Mouse (Mus musculus) midbrain, embryonic 14.5 days (tissue): ENCODE data around the gene Tanc2. TPM values are rescaled to one million over a fixed set of nuclear protein-coding genes. Genes with fewer than 3 reads are reported as not detected.

Experiments
- ATAC-seq: fragments of 200-750 bp; cut with Nextera tagmentation; 2 replicates; pipeline ENCODE4 v1.8.0; 2017; ENCODE audit warnings: moderate number of reproducible peaks, moderate library complexity; ENCODE audit not compliant: low FRiP score, low TSS enrichment
- DNase-seq: peaks from one replicate; pipeline ENCODE4 v3.0.0-alpha.2; 2015
- H3K27ac ChIP-seq: fragments of 300-500 bp; sonication (generic); replicated peaks from 2 replicates; pipeline ENCODE4 v1.5.1; 2014; ENCODE audit warnings: mild to moderate bottlenecking, low read depth, low read length, moderate library complexity
- H3K27me3 ChIP-seq: fragments of 300-500 bp; sonication (generic); 2 replicates; pipeline ENCODE4 v1.6.1; 2014; ENCODE audit warnings: low read length, control low read depth, mixed read lengths; ENCODE audit not compliant: control insufficient read depth, insufficient read depth
- H3K36me3 ChIP-seq: fragments of 300-500 bp; sonication (generic); 2 replicates; pipeline ENCODE4 v1.6.1; 2014; ENCODE audit warnings: low read length, control low read depth; ENCODE audit not compliant: control insufficient read depth, insufficient read depth
- H3K4me1 ChIP-seq: fragments of 300-500 bp; sonication (generic); 2 replicates; pipeline ENCODE4 v1.6.1; 2014; ENCODE audit warnings: mild to moderate bottlenecking, antibody characterized with exemption, low read length, control low read depth; ENCODE audit not compliant: control insufficient read depth, insufficient read depth
- H3K4me2 ChIP-seq: fragments of 300-500 bp; sonication (generic); 2 replicates; pipeline ENCODE4 v1.6.1; 2014; ENCODE audit warnings: mild to moderate bottlenecking, low read length, moderate library complexity
- H3K4me3 ChIP-seq: fragments of 300-500 bp; sonication (generic); replicated peaks from 2 replicates; pipeline ENCODE4 v1.5.1; 2014; ENCODE audit warnings: low read depth, low read length
- H3K9ac ChIP-seq: fragments of 300-500 bp; sonication (generic); replicated peaks from 2 replicates; pipeline ENCODE4 v1.6.1; 2014; ENCODE audit warnings: mild to moderate bottlenecking, low read length, moderate library complexity
- H3K9me3 ChIP-seq: fragments of 300-500 bp; sonication (generic); 2 replicates; pipeline ENCODE4 v1.6.1; 2016; ENCODE audit warnings: low read length, control low read depth, mixed read lengths; ENCODE audit not compliant: control insufficient read depth
- WGBS: fragments of 180-500 bp; shearing (Covaris S2); extraction: QIAGEN DNeasy Blood & Tissue Kit; methylation state at CpG from one replicate; pipeline ENCODE4 v1.1.7; 2014; 5-methylcytosine and 5-hydroxymethylcytosine counted together
- polyA plus RNA-seq: library from polyadenylated mRNA; unstranded; fragments of >200 nt; fragmentation: Nextera tagmentation; extraction: Ambion mirVana; gene quantifications from 2 replicates; pipeline ENCODE4 v1.2.1, GENCODE M21; 2014

Tanc2 gene
- polyA plus RNA-seq, 1 experiment from 2014 or later: 46.4 TPM

DNA sequence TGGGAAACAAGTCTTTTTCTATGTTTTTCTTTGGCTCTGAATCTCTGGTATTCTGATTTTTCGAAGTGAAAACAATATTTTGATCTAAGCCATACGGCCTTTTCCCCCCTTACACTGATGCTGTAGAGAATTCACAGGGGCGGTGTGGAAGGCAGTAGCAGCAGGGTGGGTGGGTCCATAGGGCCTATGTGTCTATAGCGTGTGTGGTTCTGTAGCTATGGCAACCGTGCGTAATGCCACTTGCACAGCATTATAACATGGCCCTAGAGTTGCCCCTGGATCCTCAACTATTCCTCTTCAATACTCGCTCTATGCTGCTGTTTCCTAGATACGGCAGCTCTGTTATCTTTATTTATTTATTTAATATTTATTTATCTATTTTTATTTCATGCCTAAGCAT, 32.5 kb upstream of the Tanc2 start:
- ATAC-seq: no peak
- H3K9ac ChIP-seq: no peak overlapping the region

DNA sequence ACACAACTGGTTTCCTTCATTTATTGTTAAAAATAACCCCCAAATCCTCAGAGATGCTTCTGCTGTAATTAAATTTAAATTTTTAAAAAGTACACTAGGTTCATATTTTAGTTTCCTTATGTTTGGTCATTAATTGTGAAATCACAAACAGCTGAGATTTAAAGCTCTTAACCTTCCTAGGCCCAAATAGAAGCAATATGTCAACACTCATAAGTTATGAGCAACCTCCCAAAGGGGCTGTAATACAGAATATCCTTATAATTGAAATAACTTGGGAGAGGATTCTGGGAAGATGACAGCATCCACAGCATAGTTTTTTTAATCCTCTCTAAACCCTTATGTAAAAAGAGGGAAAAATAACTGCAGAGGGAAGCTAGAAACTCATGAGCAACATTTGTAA, 31.7 kb upstream of the Tanc2 start:
- ATAC-seq (no peak), DNase-seq (no peak)
- H3K4me3 ChIP-seq: no peak overlapping the region
- no peaks in the 10 kb centered on the region for H3K9me3 ChIP-seq
- H3K36me3 ChIP-seq: no peaks in the 10 kb centered on the region
- no peak overlapping the region for H3K9ac ChIP-seq
- H3K27me3 ChIP-seq: no peaks in the 10 kb centered on the region
- H3K27ac ChIP-seq: no peak overlapping the region
- peaks cover 11% of the 10 kb centered on the region for H3K4me1 ChIP-seq
- H3K4me2 ChIP-seq: no peak overlapping the region

More for the DNA sequence above, 32.5 kb upstream of the Tanc2 start:
- H3K9me3 ChIP-seq: no peaks in the 10 kb centered on the region
- H3K27me3 ChIP-seq: no peaks in the 10 kb centered on the region
- peak; percentile 73 for DNase-seq
- 53% methylated on average over 8 of the region's 8 CpGs for WGBS
- H3K4me1 ChIP-seq: peaks cover 11% of the 10 kb centered on the region
- H3K4me2 ChIP-seq: no peak overlapping the region
- peak overlapping the region; percentile 32 for H3K27ac ChIP-seq
- H3K36me3 ChIP-seq: no peaks in the 10 kb centered on the region
- no peak overlapping the region for H3K4me3 ChIP-seq

DNA sequence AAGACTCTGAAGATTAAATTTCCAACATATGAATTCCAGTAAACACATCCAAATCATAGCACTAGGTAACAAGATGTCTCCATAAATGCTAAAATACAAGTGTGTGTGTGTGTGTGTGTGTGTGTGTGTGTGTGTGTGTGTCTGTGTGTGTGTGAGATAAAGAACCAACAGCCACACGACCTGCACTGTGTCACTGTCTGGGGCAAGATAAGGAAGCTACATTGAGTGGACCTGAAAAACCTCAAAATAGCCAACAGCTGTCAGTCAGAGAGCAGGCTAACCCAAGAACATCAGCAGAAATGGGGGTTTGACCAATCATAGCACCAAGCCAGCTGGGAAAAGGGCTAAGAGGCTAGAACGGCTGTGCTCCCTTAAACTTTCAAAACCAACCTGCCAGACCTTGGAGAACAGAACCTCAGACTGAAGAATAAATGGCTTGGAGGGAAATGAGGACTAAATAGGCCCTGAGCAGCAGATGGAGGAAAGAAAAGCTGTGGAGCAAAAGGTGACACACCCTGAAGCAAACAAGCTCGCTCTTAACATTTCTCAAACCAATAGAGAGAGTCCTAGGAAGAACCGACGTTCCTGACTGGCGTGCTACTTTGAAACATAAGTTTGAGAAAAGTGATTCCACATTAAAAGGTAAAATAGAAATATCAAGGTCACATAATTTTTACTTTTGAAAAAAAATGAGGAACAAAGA, 30.8 kb upstream of the Tanc2 start:
- H3K36me3 ChIP-seq: no peaks in the 10 kb centered on the region
- DNase-seq (no peak), ATAC-seq (no peak)
- no peak overlapping the region for H3K9ac ChIP-seq
- H3K4me3 ChIP-seq: no peak overlapping the region
- 88% methylated on average over 6 of the region's 6 CpGs for WGBS
- no peaks in the 10 kb centered on the region for H3K27me3 ChIP-seq
- no peak overlapping the region for H3K27ac ChIP-seq
- no peaks in the 10 kb centered on the region for H3K9me3 ChIP-seq
- H3K4me2 ChIP-seq: no peak overlapping the region
- H3K4me1 ChIP-seq: peaks cover 11% of the 10 kb centered on the region

DNA sequence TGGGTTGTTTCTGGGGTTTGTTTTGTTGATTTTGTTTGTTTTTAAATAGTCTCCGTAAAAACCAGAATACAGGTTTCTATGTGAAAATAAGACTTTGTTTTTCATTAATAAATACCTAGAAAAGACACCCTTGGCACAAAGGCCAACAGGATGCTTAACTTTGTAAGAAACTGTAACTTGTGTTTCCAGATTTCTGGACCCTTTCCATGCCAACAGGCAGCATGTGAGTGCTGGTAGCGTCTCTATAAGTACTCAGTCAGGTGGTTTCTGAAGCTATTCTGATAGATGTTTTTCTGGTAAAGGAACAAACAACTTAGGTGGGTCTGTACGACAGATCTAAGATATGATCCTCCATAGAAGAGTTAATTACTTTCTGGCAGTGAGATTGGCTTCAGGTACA, 26.2 kb upstream of the Tanc2 start:
- DNase-seq (no peak), ATAC-seq (no peak)
- H3K4me3 ChIP-seq: no peak overlapping the region
- no peaks in the 10 kb centered on the region for H3K9me3 ChIP-seq
- WGBS: 89% methylated on average over 3 of the region's 3 CpGs
- no peak overlapping the region for H3K9ac ChIP-seq
- H3K27ac ChIP-seq: no peak overlapping the region
- no peaks in the 10 kb centered on the region for H3K36me3 ChIP-seq
- H3K27me3 ChIP-seq: no peaks in the 10 kb centered on the region
- H3K4me2 ChIP-seq: no peak overlapping the region
- H3K4me1 ChIP-seq: no peaks in the 10 kb centered on the region

GRCm38 (mm10) chr11:105567221-105567641, 22.6 kb upstream of the Tanc2 start:
- no peak overlapping the region for H3K9ac ChIP-seq
- no peak overlapping the region for H3K27ac ChIP-seq
- DNase-seq: no peak
- H3K4me3 ChIP-seq: no peak overlapping the region
- no peak overlapping the region for H3K4me2 ChIP-seq
- no peak for ATAC-seq
- H3K27me3 ChIP-seq: no peaks in the 10 kb centered on the region
- no peaks in the 10 kb centered on the region for H3K36me3 ChIP-seq
- WGBS: 83% methylated on average over 1 of the region's 1 CpGs
- no peaks in the 10 kb centered on the region for H3K9me3 ChIP-seq
- H3K4me1 ChIP-seq: no peaks in the 10 kb centered on the region

- DNase-seq (no peak), ATAC-seq (no peak)
- Histone ChIP-seq H3K4me3 (no peak overlapping the region), H3K27me3 (no peaks in the 10 kb centered on the region), H3K9ac (no peak overlapping the region), H3K4me2 (no peak overlapping the region), H3K9me3 (no peaks in the 10 kb centered on the region), H3K27ac (no peak overlapping the region), H3K4me1 (no peaks in the 10 kb centered on the region), H3K36me3 (no peaks in the 10 kb centered on the region)
- WGBS: 64% methylated on average over 8 of the region's 8 CpGs
These were observed 17.8 kb upstream of the Tanc2 start for GRCm38 (mm10) chr11:105571996-105572395.

GRCm38 (mm10) chr11:105574241-105574640, 15.5 kb upstream of the Tanc2 start:
- WGBS: 68% methylated on average over 7 of the region's 7 CpGs
- no peaks in the 10 kb centered on the region for H3K36me3 ChIP-seq
- no peaks in the 10 kb centered on the region for H3K9me3 ChIP-seq
- ATAC-seq (no peak), DNase-seq (peak; percentile 40)
- H3K9ac ChIP-seq: no peak overlapping the region
- no peak overlapping the region for H3K4me2 ChIP-seq
- H3K4me1 ChIP-seq: no peaks in the 10 kb centered on the region
- no peaks in the 10 kb centered on the region for H3K27me3 ChIP-seq
- H3K4me3 ChIP-seq: no peak overlapping the region
- H3K27ac ChIP-seq: no peak overlapping the region

DNA sequence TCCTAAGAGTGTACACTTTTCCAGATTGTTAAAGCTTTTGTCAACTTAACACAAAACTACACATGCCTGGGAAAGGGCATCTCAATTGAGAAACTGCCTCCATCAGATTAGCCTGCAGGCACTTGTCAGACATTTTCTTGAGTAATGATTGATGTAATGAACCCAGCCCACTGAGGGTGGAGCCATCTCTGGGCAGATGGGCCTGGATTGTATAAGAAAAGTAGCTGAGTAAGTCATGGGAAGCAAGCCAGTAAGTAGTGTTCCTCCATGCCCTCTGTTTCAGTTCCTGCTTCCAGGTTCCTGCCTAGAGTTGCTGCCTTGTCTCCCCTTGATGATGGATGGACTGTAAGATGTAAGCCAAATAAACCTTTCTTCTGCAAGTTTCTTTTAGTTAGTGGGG, 12.6 kb upstream of the Tanc2 start:
- H3K27me3 ChIP-seq: no peaks in the 10 kb centered on the region
- no peak overlapping the region for H3K4me2 ChIP-seq
- no peak overlapping the region for H3K9ac ChIP-seq
- H3K4me1 ChIP-seq: no peaks in the 10 kb centered on the region
- ATAC-seq: no peak
- H3K4me3 ChIP-seq: no peak overlapping the region
- H3K27ac ChIP-seq: no peak overlapping the region
- H3K9me3 ChIP-seq: peaks cover 5% of the 10 kb centered on the region; the same call in 1 of the 2 replicates
- no peaks in the 10 kb centered on the region for H3K36me3 ChIP-seq
- no peak for DNase-seq

- ATAC-seq: no peak
These were observed 7.8 kb upstream of the Tanc2 start for GRCm38 (mm10) chr11:105582020-105582419.

More at GRCm38 (mm10) chr11:105582020-105582419, 7.8 kb upstream of the Tanc2 start:
- H3K27me3 ChIP-seq: no peaks in the 10 kb centered on the region
- H3K36me3 ChIP-seq: no peaks in the 10 kb centered on the region
- 91% methylated on average over 3 of the region's 3 CpGs for WGBS
- no peak overlapping the region for H3K27ac ChIP-seq
- no peak overlapping the region for H3K4me2 ChIP-seq
- H3K9me3 ChIP-seq: peaks cover 5% of the 10 kb centered on the region; the same call in 1 of the 2 replicates
- no peak for DNase-seq
- H3K4me3 ChIP-seq: no peak overlapping the region
- H3K4me1 ChIP-seq: no peaks in the 10 kb centered on the region
- H3K9ac ChIP-seq: no peak overlapping the region
